8 mouse cellular contexts compared by ENCODE assay signal in the genomic region with DNA sequence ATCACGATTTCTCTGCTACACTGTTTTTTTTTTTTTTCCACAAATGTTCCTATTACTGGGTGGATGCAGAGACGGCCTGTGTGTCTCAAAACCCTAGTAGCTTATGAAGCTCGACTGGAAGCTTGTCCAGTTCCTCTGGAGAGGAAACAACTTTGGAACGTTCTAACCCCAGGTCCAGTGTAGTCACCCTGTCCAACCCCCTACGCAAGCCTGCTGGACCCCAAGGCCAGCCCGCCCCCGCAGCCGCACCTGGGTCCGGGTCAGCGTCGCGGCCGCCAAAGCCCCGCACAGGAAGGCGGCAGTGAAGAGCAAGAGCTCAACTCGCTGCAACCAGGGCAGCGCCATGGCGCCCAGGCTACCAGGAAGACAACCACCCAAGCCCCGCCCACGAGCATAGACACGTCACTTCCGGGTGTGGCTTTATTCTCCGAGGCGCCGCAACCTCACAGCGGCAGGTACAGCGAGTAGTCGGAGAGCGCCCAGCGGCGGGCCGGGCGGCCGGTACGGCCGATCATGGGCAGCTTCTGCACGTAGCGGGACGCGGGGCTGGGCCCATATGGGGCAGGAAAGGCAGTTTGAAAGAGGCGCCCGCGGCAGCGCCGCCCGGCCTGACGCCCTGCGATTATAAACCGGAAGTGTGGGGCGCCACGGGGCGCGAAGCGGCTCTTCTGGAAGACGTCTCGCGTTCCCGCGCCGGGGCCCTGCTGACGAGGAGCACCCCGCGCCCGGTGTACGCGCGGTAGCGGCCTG. TPM values are rescaled to one million over a fixed set of nuclear protein-coding genes. Genes with fewer than 3 reads are reported as not detected.
DNase-seq lines count a peak whose midpoint lies in the region; ATAC-seq lines count a peak whose summit lies in the region.

Tmem179b (minus strand) TSS at position 382 of the 750 bp plus-strand sequence.

- peaks cover 61% of the 10 kb centered on the region for H3K36me3 ChIP-seq in hindbrain, embryonic 10.5 days

- ATAC-seq in frontal cortex, adult (ENCODE audit: low TSS enrichment): peak; percentile 85

- peaks cover 47% of the 10 kb centered on the region for H3K4me1 ChIP-seq in hindbrain, embryonic 10.5 days (replicated peaks)

- H3K9me3 ChIP-seq in hindbrain, embryonic 10.5 days: no peaks in the 10 kb centered on the region

- DNase-seq in MEL-GATA-1-ER (ENCODE audit: extremely low read depth, low read depth): peak; percentile 81
- DNase-seq in cerebellum, adult 8-10 months: peak; percentile 97
- peak; percentile 97 for DNase-seq in hindbrain, embryonic 10.5 days (ENCODE audit: low spot score)
- peak; percentile 98 for DNase-seq in layer of hippocampus, postnatal 10 days (ENCODE audit: low spot score in 2 of 2)
- DNase-seq in lung, postnatal 10 days: peak; percentile 98
- peak; percentile 96 for DNase-seq in ovary, postnatal 36 days (ENCODE audit: low spot score)
- peak; percentile 98 for DNase-seq in thymus, postnatal 25 days

- no peaks in the 10 kb centered on the region for H3K27me3 ChIP-seq in hindbrain, embryonic 10.5 days (ENCODE audit: insufficient read depth, poor library complexity, severe bottlenecking)

- peak within 1 kb of the TSS; percentile 98 for H3K27ac ChIP-seq in hindbrain, embryonic 10.5 days

- under 1% methylated on average over 68 of the region's 68 CpGs for WGBS in hindbrain, embryonic 10.5 days

- peak within 1 kb of the TSS; percentile 77 for H3K4me3 ChIP-seq in hindbrain, embryonic 10.5 days

RNA-seq across cellular contexts. Expression of gene Tmem179b, which starts in this region (rescaled TPM):
- 51.7 and 54.4 TPM in 2 replicates for polyA plus RNA-seq in hindbrain, embryonic 10.5 days (2016; fragmentation: Nextera tagmentation; extraction: Ambion mirVana)
- 1 to 10 TPM; 7.0 to 9.3 TPM for total RNA-seq in layer of hippocampus, postnatal 10 days (2021)

Comparison
In these comparisons a context has a peak if more than half of its experiments do, and no peak if none do; other contexts are left out.
1. Peak in every context shown above with its lines: DNase-seq, ATAC-seq, H3K4me3 ChIP-seq and H3K27ac ChIP-seq.